Mouse (Mus musculus) liver, postnatal 0 days (tissue): ENCODE results near the gene Nup107. TPM values are rescaled to one million over a fixed set of nuclear protein-coding genes. Genes with fewer than 3 reads are reported as not detected.

Experiments used
- ATAC-seq: fragments of 200-750 bp; cut with Nextera tagmentation; 2 replicates; pipeline ENCODE4 v1.8.0; 2017; ENCODE audit warnings: mild to moderate bottlenecking, moderate library complexity
- DNase-seq: peaks from one replicate; pipeline ENCODE4 v3.0.0-alpha.2; 2016
- H3K27ac ChIP-seq: fragments of 300-500 bp; sonication (generic); 2 replicates; pipeline ENCODE4 v1.5.1; 2014; ENCODE audit warnings: antibody characterized with exemption, moderate library complexity, mild to moderate bottlenecking, low read depth
- H3K27me3 ChIP-seq: fragments of 300-500 bp; sonication (generic); 2 replicates; pipeline ENCODE4 v1.6.1; 2014; ENCODE audit warnings: low read length, control low read depth, mixed read lengths; ENCODE audit not compliant: insufficient read depth
- H3K36me3 ChIP-seq: fragments of 300-500 bp; sonication (generic); replicated peaks from 2 replicates; pipeline ENCODE4 v1.6.1; 2014; ENCODE audit warnings: mild to moderate bottlenecking, control low read depth, low read length, moderate library complexity, mixed read lengths; ENCODE audit not compliant: insufficient read depth
- H3K4me1 ChIP-seq: fragments of 300-500 bp; sonication (generic); 2 replicates; pipeline ENCODE4 v1.6.1; 2014; ENCODE audit warnings: antibody characterized with exemption, mild to moderate bottlenecking, control low read depth; ENCODE audit not compliant: insufficient read depth
- H3K4me2 ChIP-seq: fragments of 300-500 bp; sonication (generic); 2 replicates; pipeline ENCODE4 v1.6.1; 2014; ENCODE audit warnings: low read depth, mild to moderate bottlenecking, low read length, moderate library complexity, mixed read lengths
- H3K4me3 ChIP-seq: fragments of 300-500 bp; sonication (generic); 2 replicates; pipeline ENCODE4 v1.5.1; 2014; ENCODE audit warnings: low read depth, low read length
- H3K9ac ChIP-seq: fragments of 300-500 bp; sonication (generic); replicated peaks from 2 replicates; pipeline ENCODE4 v1.6.1; 2014; ENCODE audit warnings: mild to moderate bottlenecking, moderate library complexity
- H3K9me3 ChIP-seq: fragments of 300-500 bp; sonication (generic); 2 replicates; pipeline ENCODE4 v1.6.1; 2016; ENCODE audit warnings: mild to moderate bottlenecking, control low read depth, low read length, mixed read lengths
- CTCF ChIP-seq: sonication (generic); IDR thresholded peaks from 2 replicates; pipeline ENCODE4 v1.5.1; 2016; ENCODE audit warnings: antibody characterized with exemption, low read depth
- EP300 ChIP-seq: IDR thresholded peaks from 2 replicates; pipeline ENCODE4 v1.6.1; 2016; ENCODE audit warnings: antibody characterized with exemption, low read depth, mild to moderate bottlenecking
- WGBS: fragments of 180-500 bp; shearing (Covaris S2); extraction: QIAGEN DNeasy Blood & Tissue Kit; methylation state at CpG from one replicate; pipeline ENCODE4 v1.1.7; 2014; ENCODE audit not compliant: insufficient replicate concordance; 5-methylcytosine and 5-hydroxymethylcytosine counted together
- polyA plus RNA-seq: library from polyadenylated mRNA; unstranded; fragments of >200 nt; fragmentation: Nextera tagmentation; extraction: Ambion mirVana; gene quantifications from 2 replicates; pipeline ENCODE4 v1.2.1, GENCODE M21; 2015

The Nup107 gene
- polyA plus RNA-seq, 1 experiment from 2014 or later: 15.0 TPM

DNA sequence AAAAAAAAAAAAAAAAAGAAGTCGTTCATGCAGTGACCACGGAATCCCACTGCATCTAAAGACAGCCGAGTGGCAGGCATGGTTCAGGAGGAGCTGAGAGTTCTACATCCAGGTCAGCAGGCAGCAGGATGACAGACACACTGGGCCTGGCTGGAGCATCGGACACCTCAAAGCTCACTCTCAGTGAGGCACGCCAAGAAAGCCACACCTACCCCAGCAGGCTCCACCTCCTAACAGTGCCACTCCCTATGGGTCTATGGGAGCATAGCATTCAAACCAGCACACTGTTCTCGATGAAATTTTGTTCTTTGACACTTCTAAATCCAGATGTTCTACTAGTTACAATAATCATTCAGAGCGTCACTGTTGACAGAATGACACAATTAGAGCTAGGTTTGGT, 5.2 kb upstream of the Nup107 start:
- Histone ChIP-seq H3K9me3 (no peaks in the 10 kb centered on the region), H3K4me3 (no peak overlapping the region), H3K36me3 (no peaks in the 10 kb centered on the region), H3K27ac (no peak overlapping the region), H3K4me1 (peaks cover 6% of the 10 kb centered on the region), H3K9ac (no peak overlapping the region), H3K4me2 (no peak overlapping the region), H3K27me3 (no peaks in the 10 kb centered on the region)
- no peak for DNase-seq
- TF ChIP-seq CTCF (no peak), EP300 (no peak)
- WGBS: 79% methylated on average over 7 of the region's 7 CpGs
- ATAC-seq: no peak

DNA sequence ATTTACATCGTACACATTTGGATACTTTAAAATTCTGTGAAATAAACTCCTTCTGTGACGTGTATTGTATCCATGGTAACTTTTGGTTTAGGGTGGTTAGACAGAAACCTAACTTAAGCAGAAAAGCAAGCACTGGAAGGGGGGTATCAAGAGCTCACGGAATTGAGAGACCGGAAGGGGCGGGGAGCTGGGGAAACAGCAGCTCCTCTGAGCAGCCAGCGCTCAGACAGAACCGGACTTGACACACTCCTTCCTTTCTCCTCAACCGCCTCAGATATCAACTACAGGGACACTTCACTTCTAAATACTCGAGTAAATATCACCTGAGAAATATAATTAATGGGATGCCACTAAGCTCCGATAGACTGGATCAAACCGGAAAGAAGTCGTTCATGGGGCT, 4.6 kb upstream of the Nup107 start:
- H3K4me1 ChIP-seq: peaks cover 6% of the 10 kb centered on the region
- no peak overlapping the region for H3K4me3 ChIP-seq
- no peaks in the 10 kb centered on the region for H3K36me3 ChIP-seq
- no peak for TF ChIP-seq CTCF
- no peak for TF ChIP-seq EP300
- no peaks in the 10 kb centered on the region for H3K27me3 ChIP-seq
- H3K9ac ChIP-seq: no peak overlapping the region
- ATAC-seq (no peak), DNase-seq (no peak)
- no peak overlapping the region for H3K4me2 ChIP-seq
- no peaks in the 10 kb centered on the region for H3K9me3 ChIP-seq
- 81% methylated on average over 12 of the region's 12 CpGs for WGBS
- no peak overlapping the region for H3K27ac ChIP-seq

DNA sequence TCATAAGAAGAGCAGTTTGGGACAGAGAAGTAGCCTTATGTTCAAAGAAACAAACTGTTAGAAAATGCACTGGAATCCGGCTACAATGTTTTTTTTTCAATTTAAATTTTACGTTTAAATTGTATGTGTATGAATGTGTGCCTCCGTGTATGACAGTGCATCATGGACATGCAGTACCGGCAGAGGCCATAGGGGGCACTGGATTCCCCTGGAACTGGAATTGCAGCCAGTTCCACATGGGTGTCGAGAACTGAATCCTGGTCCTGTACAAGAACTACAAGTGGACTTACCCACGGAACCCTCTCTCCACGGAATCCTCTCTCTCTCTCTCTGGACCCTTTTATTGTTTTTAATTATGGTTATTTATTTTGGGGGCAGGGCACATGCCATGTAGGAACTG, 3.7 kb upstream of the Nup107 start:
- ATAC-seq (no peak), DNase-seq (peak; percentile 50)
- Histone ChIP-seq H3K4me2 (no peak overlapping the region), H3K9me3 (no peaks in the 10 kb centered on the region), H3K4me3 (no peak overlapping the region), H3K36me3 (no peaks in the 10 kb centered on the region), H3K27me3 (no peaks in the 10 kb centered on the region), H3K4me1 (peaks cover 15% of the 10 kb centered on the region), H3K27ac (no peak overlapping the region), H3K9ac (no peak overlapping the region)
- WGBS: 91% methylated on average over 7 of the region's 7 CpGs
- no peak for TF ChIP-seq EP300
- TF ChIP-seq CTCF: peak; percentile 69

DNA sequence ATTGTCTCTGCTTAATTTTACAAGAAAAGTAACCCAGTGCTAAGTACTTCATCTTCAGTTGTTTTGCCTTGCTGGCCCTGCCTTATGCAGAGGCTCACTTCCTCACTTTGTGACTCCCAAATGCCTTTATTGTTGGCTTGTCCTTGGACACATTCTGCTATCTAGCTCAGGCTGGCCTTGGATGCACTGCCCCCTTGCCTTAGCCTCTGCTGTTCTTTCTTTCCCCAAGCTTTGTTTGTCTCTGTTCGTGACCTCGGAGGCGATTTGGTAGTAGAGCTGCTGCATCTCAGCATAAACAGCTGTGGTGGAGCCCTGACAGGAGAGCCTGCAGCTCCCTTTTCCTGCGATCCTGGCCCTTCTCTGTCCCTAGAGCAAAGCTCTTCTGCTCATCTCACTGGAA, 2.7 kb upstream of the Nup107 start:
- Histone ChIP-seq H3K36me3 (no peaks in the 10 kb centered on the region), H3K4me3 (no peak overlapping the region), H3K27me3 (no peaks in the 10 kb centered on the region), H3K27ac (no peak overlapping the region), H3K4me2 (no peak overlapping the region), H3K9ac (no peak overlapping the region), H3K4me1 (peaks cover 22% of the 10 kb centered on the region), H3K9me3 (no peaks in the 10 kb centered on the region)
- TF ChIP-seq CTCF (no peak), EP300 (no peak)
- no peak for ATAC-seq
- WGBS: 65% methylated on average over 4 of the region's 4 CpGs
- no peak for DNase-seq

DNA sequence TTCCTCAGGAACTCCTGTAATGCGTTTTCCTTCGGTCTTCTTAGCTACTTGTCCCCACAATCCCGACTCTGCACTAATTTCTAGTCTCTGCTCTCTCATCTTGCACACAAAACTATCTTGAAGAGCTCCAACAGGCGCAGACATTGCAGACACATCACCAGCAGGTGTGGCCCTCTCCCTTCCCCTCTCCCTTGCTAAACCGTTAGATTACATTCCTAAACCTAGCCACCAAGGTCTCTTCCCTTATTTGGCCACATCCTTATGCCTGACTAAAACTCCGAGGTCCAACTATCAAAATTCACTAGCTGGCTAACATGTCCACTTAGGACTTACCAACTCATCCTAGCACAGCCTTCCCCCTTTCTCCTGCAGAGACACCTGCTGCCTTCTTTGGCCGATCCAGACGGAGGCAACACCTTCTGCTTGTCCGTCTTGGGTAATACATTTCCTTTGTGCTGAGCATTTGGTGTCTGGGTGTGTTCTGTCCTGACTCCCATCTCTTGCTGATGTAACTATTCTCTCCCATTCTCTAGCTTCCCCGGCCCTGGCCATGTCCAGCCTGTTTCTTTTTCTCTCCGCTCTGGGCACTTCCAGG, 1.0 kb upstream of the Nup107 start:
- peak overlapping the region; percentile 85 for H3K27ac ChIP-seq
- H3K27me3 ChIP-seq: no peaks in the 10 kb centered on the region
- ATAC-seq (no peak), DNase-seq (no peak)
- WGBS: 52% methylated on average over 11 of the region's 11 CpGs
- no peaks in the 10 kb centered on the region for H3K9me3 ChIP-seq
- H3K4me3 ChIP-seq: peak overlapping the region; percentile 89
- peak overlapping the region; percentile 53 for H3K9ac ChIP-seq
- H3K4me1 ChIP-seq: peaks cover 22% of the 10 kb centered on the region
- TF ChIP-seq CTCF (0 out of 2 replicates have a peak, but pooled peaks have one; percentile 18), EP300 (no peak)
- peak overlapping the region; percentile 75 for H3K4me2 ChIP-seq
- H3K36me3 ChIP-seq: peaks cover 3% of the 10 kb centered on the region; the same call in 1 of the 2 replicates

DNA sequence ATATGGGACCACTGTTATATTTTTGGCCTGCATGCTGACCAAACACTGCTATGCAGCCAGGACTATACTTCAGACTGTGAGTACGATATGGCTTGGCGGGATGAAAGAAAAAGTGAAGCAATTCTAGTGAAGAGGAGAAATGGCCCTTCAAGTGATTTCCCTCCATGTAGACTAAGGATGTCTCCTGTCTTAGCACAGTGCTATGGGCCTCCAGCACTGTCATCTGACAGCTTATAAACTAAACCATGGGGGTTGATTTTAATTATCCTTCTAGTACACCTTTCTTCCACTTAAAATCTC, 1.4 kb downstream of the Nup107 start:
- H3K4me3 ChIP-seq: peak overlapping the region; percentile 89; the same call in 1 of the 2 replicates
- no peaks in the 10 kb centered on the region for H3K9me3 ChIP-seq
- H3K4me1 ChIP-seq: peaks cover 22% of the 10 kb centered on the region
- H3K36me3 ChIP-seq: peaks cover 16% of the 10 kb centered on the region
- TF ChIP-seq CTCF (no peak), EP300 (no peak)
- WGBS: 97% methylated on average over 2 of the region's 2 CpGs
- no peak overlapping the region for H3K27ac ChIP-seq
- no peaks in the 10 kb centered on the region for H3K27me3 ChIP-seq
- no peak for ATAC-seq
- peak overlapping the region; percentile 85 for H3K9ac ChIP-seq
- H3K4me2 ChIP-seq: peak overlapping the region; percentile 85
- DNase-seq: no peak
